Mouse (Mus musculus) embryonic facial prominence, embryonic 11.5 days (tissue): ENCODE measurements at regions not wholly inside any gene's neighbourhood (a gene's known extent, or its start where the extent isn't known, plus 50 kb on each side); places are given as distances from the start of the nearest gene placed in this dataset.

ENCODE experiments used
- ATAC-seq: fragments of 200-750 bp; cut with Nextera tagmentation; replicated peaks from 2 replicates; pipeline ENCODE4 v1.8.0; 2017; ENCODE audit warnings: low read depth; ENCODE audit not compliant: insufficient number of reproducible peaks, low FRiP score, low TSS enrichment
- DNase-seq: peaks from one replicate; pipeline ENCODE4 v3.0.0-alpha.2; 2015; ENCODE audit warnings: low spot score
- H3K27ac ChIP-seq: fragments of 300-500 bp; sonication (generic); replicated peaks from 2 replicates; pipeline ENCODE4 v1.5.1; 2014; ENCODE audit warnings: mild to moderate bottlenecking, low read depth, low read length, control low read depth
- H3K27me3 ChIP-seq: fragments of 300-500 bp; sonication (generic); 2 replicates; pipeline ENCODE4 v1.6.1; 2014; ENCODE audit warnings: mild to moderate bottlenecking, low read length, moderate library complexity, mixed read lengths; ENCODE audit not compliant: control insufficient read depth, insufficient read depth
- H3K36me3 ChIP-seq: fragments of 300-500 bp; sonication (generic); replicated peaks from 2 replicates; pipeline ENCODE4 v1.6.1; 2014; ENCODE audit warnings: low read depth, mild to moderate bottlenecking, low read length, moderate library complexity, mixed read lengths; ENCODE audit not compliant: control insufficient read depth, insufficient read depth
- H3K4me1 ChIP-seq: fragments of 300-500 bp; sonication (generic); 2 replicates; pipeline ENCODE4 v1.6.1; 2014; ENCODE audit warnings: low read length, mixed read lengths; ENCODE audit not compliant: control insufficient read depth, insufficient read depth
- H3K4me2 ChIP-seq: fragments of 300-500 bp; sonication (generic); 2 replicates; pipeline ENCODE4 v1.6.1; 2014; ENCODE audit warnings: low read depth, mild to moderate bottlenecking, control low read depth, low read length, moderate library complexity
- H3K4me3 ChIP-seq: fragments of 300-500 bp; sonication (generic); 2 replicates; pipeline ENCODE4 v1.5.1; 2014; ENCODE audit warnings: low read depth, low read length, control low read depth
- H3K9ac ChIP-seq: fragments of 300-500 bp; sonication (generic); replicated peaks from 2 replicates; pipeline ENCODE4 v1.6.1; 2014; ENCODE audit warnings: mild to moderate bottlenecking, control low read depth, low read length
- H3K9me3 ChIP-seq: fragments of 300-500 bp; sonication (generic); replicated peaks from 2 replicates; pipeline ENCODE4 v1.6.1; 2016; ENCODE audit warnings: mild to moderate bottlenecking, low read length, inconsistent platforms, mixed read lengths; ENCODE audit not compliant: control insufficient read depth
- WGBS: fragments of 180-500 bp; shearing (Covaris S2); extraction: QIAGEN DNeasy Blood & Tissue Kit; methylation state at CpG from one replicate; pipeline ENCODE4 v1.1.7; 2014; 5-methylcytosine and 5-hydroxymethylcytosine counted together

GRCm38 (mm10) chr15:102802265-102802813 lies 80.4 kb upstream of the Calcoco1 start:
- H3K27ac ChIP-seq, result no peak overlapping the region
- no peak for ATAC-seq
- H3K4me2 ChIP-seq, result no peak overlapping the region
- no peak for DNase-seq
- no peak overlapping the region for H3K4me3 ChIP-seq
- 66% methylated on average over 8 of the region's 8 CpGs for WGBS
- no peaks in the 10 kb centered on the region for H3K36me3 ChIP-seq
- H3K9ac ChIP-seq, result no peak overlapping the region
- no peaks in the 10 kb centered on the region for H3K9me3 ChIP-seq
- H3K4me1 ChIP-seq, result no peaks in the 10 kb centered on the region
- no peaks in the 10 kb centered on the region for H3K27me3 ChIP-seq

GRCm38 (mm10) chr15:102807353-102807752 lies 85.4 kb upstream of the Calcoco1 start:
- Histone ChIP-seq H3K4me3 (no peak overlapping the region), H3K4me1 (no peaks in the 10 kb centered on the region), H3K9me3 (no peaks in the 10 kb centered on the region), H3K36me3 (no peaks in the 10 kb centered on the region), H3K9ac (no peak overlapping the region), H3K27ac (no peak overlapping the region), H3K4me2 (no peak overlapping the region), H3K27me3 (no peaks in the 10 kb centered on the region)
- ATAC-seq, result no peak
- 64% methylated on average over 3 of the region's 3 CpGs for WGBS
- peak; percentile 13 for DNase-seq

GRCm38 (mm10) chr15:102819181-102819580 lies 97.2 kb upstream of the Calcoco1 start:
- H3K4me1 ChIP-seq, result no peaks in the 10 kb centered on the region
- no peaks in the 10 kb centered on the region for H3K9me3 ChIP-seq
- H3K27me3 ChIP-seq, result no peaks in the 10 kb centered on the region
- 78% methylated on average over 12 of the region's 12 CpGs for WGBS
- no peaks in the 10 kb centered on the region for H3K36me3 ChIP-seq
- no peak overlapping the region for H3K27ac ChIP-seq
- H3K4me3 ChIP-seq, result no peak overlapping the region
- no peak overlapping the region for H3K9ac ChIP-seq
- DNase-seq, result no peak
- no peak overlapping the region for H3K4me2 ChIP-seq
- ATAC-seq, result no peak

- H3K4me1 ChIP-seq, result no peaks in the 10 kb centered on the region
- no peaks in the 10 kb centered on the region for H3K36me3 ChIP-seq
- WGBS, result 84% methylated on average over 5 of the region's 5 CpGs
Measured at GRCm38 (mm10) chr15:102839688-102840087, 81.2 kb upstream of the Hoxc13 start.

GRCm38 (mm10) chr15:102862374-102862773 lies 58.5 kb upstream of the Hoxc13 start:
- H3K9ac ChIP-seq, result no peak overlapping the region
- H3K27ac ChIP-seq, result no peak overlapping the region
- no peaks in the 10 kb centered on the region for H3K9me3 ChIP-seq
- no peaks in the 10 kb centered on the region for H3K36me3 ChIP-seq
- no peaks in the 10 kb centered on the region for H3K27me3 ChIP-seq
- H3K4me3 ChIP-seq, result no peak overlapping the region
- ATAC-seq (no peak), DNase-seq (no peak)
- H3K4me2 ChIP-seq, result no peak overlapping the region
- H3K4me1 ChIP-seq, result no peaks in the 10 kb centered on the region
- 76% methylated on average over 6 of the region's 6 CpGs for WGBS

More at GRCm38 (mm10) chr15:102839688-102840087, 81.2 kb upstream of the Hoxc13 start:
- Histone ChIP-seq H3K27me3 (no peaks in the 10 kb centered on the region), H3K27ac (no peak overlapping the region), H3K9me3 (no peaks in the 10 kb centered on the region), H3K4me3 (no peak overlapping the region), H3K4me2 (no peak overlapping the region), H3K9ac (no peak overlapping the region)
- ATAC-seq, result no peak
- no peak for DNase-seq

- Histone ChIP-seq H3K4me2 (no peak overlapping the region), H3K9ac (no peak overlapping the region), H3K36me3 (no peaks in the 10 kb centered on the region), H3K4me3 (no peak overlapping the region), H3K9me3 (no peaks in the 10 kb centered on the region), H3K27ac (no peak overlapping the region), H3K4me1 (no peaks in the 10 kb centered on the region), H3K27me3 (no peaks in the 10 kb centered on the region)
- ATAC-seq (no peak), DNase-seq (no peak)
- WGBS, result 92% methylated on average over 3 of the region's 3 CpGs
Measured at GRCm38 (mm10) chr15:102866788-102867187, 54.1 kb upstream of the Hoxc13 start.
